Mouse (Mus musculus): ENCODE measurements around the gene Zfp219. TPM values are rescaled to one million over a fixed set of nuclear protein-coding genes. Genes with fewer than 3 reads are reported as not detected.

The Zfp219 gene
- polyA plus RNA-seq, 1 experiment from 2014 or later, result 19.2 TPM

GRCm38 (mm10) chr14:51987177-51987576 is 33.4 kb downstream of the Zfp219 start:
- peak overlapping the region; percentile 3 to 89; a peak in 1 of 4 replicates for H3K27ac ChIP-seq (replicated peaks in 1 of 2; ENCODE audit: control insufficient read depth in 1 of 2, insufficient read depth in 1 of 2, low read depth in 2 of 2, low read length in 2 of 2)
- 89% methylated on average over 6 of the region's 6 CpGs for WGBS
- no peaks in the 10 kb centered on the region for H3K27me3 ChIP-seq (ENCODE audit: control insufficient read depth, insufficient read depth, low read length)
- ATAC-seq (ENCODE audit: insufficient number of reproducible peaks, insufficient read depth, low FRiP score, low read depth), result no peak
- no peaks in the 10 kb centered on the region for H3K9me3 ChIP-seq (ENCODE audit: control insufficient read depth, low read length)
- H3K4me1 ChIP-seq (ENCODE audit: control insufficient read depth in 2 of 2, insufficient read depth in 2 of 2, low read length in 2 of 2), result peaks cover 2 to 19% of the 10 kb centered on the region in 2 experiments; a peak in 3 of 4 replicates
- H3K4me3 ChIP-seq (ENCODE audit: control insufficient read depth in 1 of 2, insufficient read depth in 1 of 2, low read depth in 1 of 2, low read length in 2 of 2), result no peak overlapping the region
- peaks cover 53% of the 10 kb centered on the region for H3K36me3 ChIP-seq (ENCODE audit: control insufficient read depth, insufficient read depth, low read length)
- H3K4me2 ChIP-seq (ENCODE audit: low read length), result peak overlapping the region; percentile 88; the same call in 1 of the 2 replicates
- H3K9ac ChIP-seq (ENCODE audit: low read length), result no peak overlapping the region

- peak overlapping the region; percentile 81 to 83 for H3K4me3 ChIP-seq (ENCODE audit: control insufficient read depth in 1 of 2, insufficient read depth in 1 of 2, low read depth in 1 of 2, low read length in 2 of 2)
- WGBS, result 3% methylated on average over 7 of the region's 7 CpGs
- H3K36me3 ChIP-seq (ENCODE audit: control insufficient read depth, insufficient read depth, low read length), result peaks cover 42% of the 10 kb centered on the region
- H3K4me1 ChIP-seq (ENCODE audit: control insufficient read depth in 2 of 2, insufficient read depth in 2 of 2, low read length in 2 of 2), result peaks cover 2 to 19% of the 10 kb centered on the region in 2 experiments; a peak in 3 of 4 replicates
- H3K4me2 ChIP-seq (ENCODE audit: low read length), result peak overlapping the region; percentile 88
- H3K27ac ChIP-seq (replicated peaks in 1 of 2; ENCODE audit: control insufficient read depth in 1 of 2, insufficient read depth in 1 of 2, low read depth in 2 of 2, low read length in 2 of 2), result peak overlapping the region; percentile 89 to 94
- no peak for ATAC-seq (ENCODE audit: insufficient number of reproducible peaks, insufficient read depth, low FRiP score, low read depth)
- no peaks in the 10 kb centered on the region for H3K9me3 ChIP-seq (ENCODE audit: control insufficient read depth, low read length)
- H3K9ac ChIP-seq (ENCODE audit: low read length), result peak overlapping the region; percentile 94
- no peaks in the 10 kb centered on the region for H3K27me3 ChIP-seq (ENCODE audit: control insufficient read depth, insufficient read depth, low read length)
Observed at GRCm38 (mm10) chr14:51986153-51986505, 34.4 kb downstream of the Zfp219 start.

GRCm38 (mm10) chr14:51985301-51986152 is 35.0 kb downstream of the Zfp219 start:
- Histone ChIP-seq H3K4me1 (ENCODE audit: control insufficient read depth in 2 of 2, insufficient read depth in 2 of 2, low read length in 2 of 2) (peaks cover 2 to 19% of the 10 kb centered on the region in 2 experiments; a peak in 3 of 4 replicates), H3K4me2 (ENCODE audit: low read length) (peak overlapping the region; percentile 88), H3K4me3 (ENCODE audit: control insufficient read depth in 1 of 2, insufficient read depth in 1 of 2, low read depth in 1 of 2, low read length in 2 of 2) (peak overlapping the region; percentile 81 to 83), H3K36me3 (ENCODE audit: control insufficient read depth, insufficient read depth, low read length) (peaks cover 36% of the 10 kb centered on the region), H3K9me3 (ENCODE audit: control insufficient read depth, low read length) (no peaks in the 10 kb centered on the region), H3K27ac (replicated peaks in 1 of 2; ENCODE audit: control insufficient read depth in 1 of 2, insufficient read depth in 1 of 2, low read depth in 2 of 2, low read length in 2 of 2) (peak overlapping the region; percentile 89 to 94), H3K9ac (ENCODE audit: low read length) (peak overlapping the region; percentile 94), H3K27me3 (ENCODE audit: control insufficient read depth, insufficient read depth, low read length) (no peaks in the 10 kb centered on the region)
- peak; percentile 73 for ATAC-seq (ENCODE audit: insufficient number of reproducible peaks, insufficient read depth, low FRiP score, low read depth)
- WGBS, result under 1% methylated on average over 27 of the region's 27 CpGs

- peak within 1 kb of the TSS; percentile 88 for H3K4me2 ChIP-seq (ENCODE audit: low read length)
- peak within 1 kb of the TSS; percentile 81 to 83 for H3K4me3 ChIP-seq (ENCODE audit: control insufficient read depth in 1 of 2, insufficient read depth in 1 of 2, low read depth in 1 of 2, low read length in 2 of 2)
- no peaks in the 10 kb centered on the region for H3K27me3 ChIP-seq (ENCODE audit: control insufficient read depth, insufficient read depth, low read length)
- peaks cover 26% of the 10 kb centered on the region for H3K36me3 ChIP-seq (ENCODE audit: control insufficient read depth, insufficient read depth, low read length)
- peak within 1 kb of the TSS; percentile 94 for H3K9ac ChIP-seq (ENCODE audit: low read length)
- peaks cover 2 to 19% of the 10 kb centered on the region in 2 experiments; a peak in 3 of 4 replicates for H3K4me1 ChIP-seq (ENCODE audit: control insufficient read depth in 2 of 2, insufficient read depth in 2 of 2, low read length in 2 of 2)
- peak; percentile 84 for ATAC-seq (ENCODE audit: insufficient number of reproducible peaks, insufficient read depth, low FRiP score, low read depth)
- H3K27ac ChIP-seq (replicated peaks in 1 of 2; ENCODE audit: control insufficient read depth in 1 of 2, insufficient read depth in 1 of 2, low read depth in 2 of 2, low read length in 2 of 2), result peak within 1 kb of the TSS; percentile 89 to 94
- WGBS, result under 1% methylated on average over 71 of the region's 74 CpGs
- no peaks in the 10 kb centered on the region for H3K9me3 ChIP-seq (ENCODE audit: control insufficient read depth, low read length)
Observed at GRCm38 (mm10) chr14:51984247-51985231, 36.0 kb downstream of the Zfp219 start, which contains the start of gene Arhgef40. Gene Arhgef40, plus strand, starts transcription at chr14:51984719.

- ATAC-seq (ENCODE audit: insufficient number of reproducible peaks, insufficient read depth, low FRiP score, low read depth), result no peak
- 17% methylated on average over 10 of the region's 10 CpGs for WGBS
- Histone ChIP-seq H3K4me1 (ENCODE audit: control insufficient read depth in 2 of 2, insufficient read depth in 2 of 2, low read length in 2 of 2) (peaks cover 2 to 19% of the 10 kb centered on the region in 2 experiments; a peak in 3 of 4 replicates), H3K27me3 (ENCODE audit: control insufficient read depth, insufficient read depth, low read length) (no peaks in the 10 kb centered on the region), H3K9me3 (ENCODE audit: control insufficient read depth, low read length) (no peaks in the 10 kb centered on the region), H3K4me2 (ENCODE audit: low read length) (peak overlapping the region; percentile 88), H3K27ac (replicated peaks in 1 of 2; ENCODE audit: control insufficient read depth in 1 of 2, insufficient read depth in 1 of 2, low read depth in 2 of 2, low read length in 2 of 2) (peak overlapping the region; percentile 41 to 89; a peak in 2 of 4 replicates), H3K9ac (ENCODE audit: low read length) (peak overlapping the region; percentile 94), H3K4me3 (ENCODE audit: control insufficient read depth in 1 of 2, insufficient read depth in 1 of 2, low read depth in 1 of 2, low read length in 2 of 2) (peak overlapping the region; percentile 81 to 83), H3K36me3 (ENCODE audit: control insufficient read depth, insufficient read depth, low read length) (peaks cover 20% of the 10 kb centered on the region)
Observed at GRCm38 (mm10) chr14:51983855-51984246, 36.7 kb downstream of the Zfp219 start.

- no peak for ATAC-seq (ENCODE audit: insufficient number of reproducible peaks, insufficient read depth, low FRiP score, low read depth)
- Histone ChIP-seq H3K4me1 (ENCODE audit: control insufficient read depth in 2 of 2, insufficient read depth in 2 of 2, low read length in 2 of 2) (peaks cover 2 to 19% of the 10 kb centered on the region in 2 experiments; a peak in 3 of 4 replicates), H3K9ac (ENCODE audit: low read length) (no peak overlapping the region), H3K36me3 (ENCODE audit: control insufficient read depth, insufficient read depth, low read length) (peaks cover 14% of the 10 kb centered on the region), H3K27ac (replicated peaks in 1 of 2; ENCODE audit: control insufficient read depth in 1 of 2, insufficient read depth in 1 of 2, low read depth in 2 of 2, low read length in 2 of 2) (no peak overlapping the region), H3K4me3 (ENCODE audit: control insufficient read depth in 1 of 2, insufficient read depth in 1 of 2, low read depth in 1 of 2, low read length in 2 of 2) (no peak overlapping the region), H3K9me3 (ENCODE audit: control insufficient read depth, low read length) (no peaks in the 10 kb centered on the region), H3K27me3 (ENCODE audit: control insufficient read depth, insufficient read depth, low read length) (no peaks in the 10 kb centered on the region), H3K4me2 (ENCODE audit: low read length) (no peak overlapping the region; the same call in 1 of the 2 replicates)
- WGBS, result 61% methylated on average over 4 of the region's 4 CpGs
Observed at GRCm38 (mm10) chr14:51983251-51983650, 37.3 kb downstream of the Zfp219 start.

GRCm38 (mm10) chr14:51979252-51979651 is 41.3 kb downstream of the Zfp219 start:
- no peaks in the 10 kb centered on the region for H3K27me3 ChIP-seq (ENCODE audit: control insufficient read depth, insufficient read depth, low read length)
- H3K4me2 ChIP-seq (ENCODE audit: low read length), result no peak overlapping the region
- H3K36me3 ChIP-seq (ENCODE audit: control insufficient read depth, insufficient read depth, low read length), result no peaks in the 10 kb centered on the region
- H3K9ac ChIP-seq (ENCODE audit: low read length), result no peak overlapping the region
- peaks cover 0 to 5% of the 10 kb centered on the region in 2 experiments; a peak in 2 of 4 replicates for H3K4me1 ChIP-seq (ENCODE audit: control insufficient read depth in 2 of 2, insufficient read depth in 2 of 2, low read length in 2 of 2)
- no peaks in the 10 kb centered on the region for H3K9me3 ChIP-seq (ENCODE audit: control insufficient read depth, low read length)
- 87% methylated on average over 3 of the region's 3 CpGs for WGBS
- H3K4me3 ChIP-seq (ENCODE audit: control insufficient read depth in 1 of 2, insufficient read depth in 1 of 2, low read depth in 1 of 2, low read length in 2 of 2), result no peak overlapping the region
- ATAC-seq (ENCODE audit: insufficient number of reproducible peaks, insufficient read depth, low FRiP score, low read depth), result no peak
- H3K27ac ChIP-seq (replicated peaks in 1 of 2; ENCODE audit: control insufficient read depth in 1 of 2, insufficient read depth in 1 of 2, low read depth in 2 of 2, low read length in 2 of 2), result no peak overlapping the region

Measured in heart, embryonic 14.5 days (tissue).